Mouse (Mus musculus) bone marrow macrophage, adult 2 months (primary cell): ENCODE data around the gene Mrc2.

Experiments used
- CTCF ChIP-seq: IDR thresholded peaks from 2 replicates; pipeline ENCODE4 v1.5.1; 2012; ENCODE audit warnings: low read depth, mild to moderate bottlenecking, low read length, moderate library complexity
- POLR2A ChIP-seq: IDR thresholded peaks from 2 replicates; pipeline ENCODE4 v1.6.1; 2012; ENCODE audit warnings: mild to moderate bottlenecking, low read depth, low read length, borderline replicate concordance

GRCm38 (mm10) chr11:105321090-105321489 is 28.6 kb downstream of the Mrc2 start:
- no peak for TF ChIP-seq CTCF
- no peak for TF ChIP-seq POLR2A
